Mouse (Mus musculus) liver, adult 2 months (tissue): Measurements from ENCODE around the gene Dpyd.

Experiments used
- CTCF ChIP-seq: fragments of 200-500 bp; IDR thresholded peaks from 2 replicates; pipeline ENCODE4 v1.5.1; 2011; ENCODE audit warnings: low read depth, low read length, control low read depth
- POLR2A ChIP-seq: fragments of 200-500 bp; IDR thresholded peaks from 2 replicates; pipeline ENCODE4 v1.6.1; 2011; ENCODE audit warnings: low read length, control low read depth; ENCODE audit not compliant: insufficient read depth; ENCODE audit errors: extremely low read depth

- TF ChIP-seq CTCF (no peak), POLR2A (no peak)
Measured at GRCm38 (mm10) chr3:119397205-119397604, 835.3 kb downstream of the Dpyd start.
